Mouse (Mus musculus): Measurements from ENCODE around the gene Eif3d. TPM values are rescaled to one million over a fixed set of nuclear protein-coding genes. Genes with fewer than 3 reads are reported as not detected.

Gene Eif3d
- polyA plus RNA-seq, 1 experiment from 2014 or later = 167 TPM

DNA sequence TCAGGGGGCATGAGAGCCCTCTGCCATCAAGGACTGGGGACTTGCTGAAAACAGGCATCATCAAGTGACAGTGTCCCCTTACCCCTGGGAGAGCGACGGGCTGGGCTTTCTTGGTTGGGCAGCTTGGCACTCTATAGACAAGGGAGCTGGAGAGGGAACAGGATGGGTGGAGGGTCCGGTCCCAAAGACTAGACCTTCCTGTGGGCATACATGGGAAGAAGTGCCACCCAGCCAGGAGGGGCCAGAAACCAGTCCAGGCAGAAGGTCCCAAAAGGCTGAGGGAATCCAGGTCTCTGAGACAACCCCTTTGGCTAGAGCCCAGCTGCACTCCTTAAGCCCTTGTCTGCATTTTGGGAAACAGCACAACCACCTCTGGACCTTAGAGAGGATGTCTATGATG, 56.1 kb downstream of the Eif3d start:
- Histone ChIP-seq H3K27ac (no peak overlapping the region), H3K9me3 (ENCODE audit: control insufficient read depth, low read length) (no peaks in the 10 kb centered on the region), H3K36me3 (replicated peaks; ENCODE audit: control insufficient read depth, insufficient read depth) (peaks cover 42% of the 10 kb centered on the region), H3K4me3 (replicated peaks; ENCODE audit: low read length) (no peak overlapping the region), H3K27me3 (ENCODE audit: control insufficient read depth, insufficient read depth, low read length) (no peaks in the 10 kb centered on the region), H3K4me1 (replicated peaks; ENCODE audit: control insufficient read depth, insufficient read depth, low read length) (no peaks in the 10 kb centered on the region), H3K4me2 (replicated peaks) (no peak overlapping the region), H3K9ac (no peak overlapping the region)
- DNase-seq (ENCODE audit: low spot score) (no peak), ATAC-seq (ENCODE audit: low FRiP score) (no peak)
- 97% methylated on average over 3 of the region's 3 CpGs for WGBS

GRCm38 (mm10) chr15:77913054-77913453, 57.6 kb downstream of the Eif3d start:
- H3K36me3 ChIP-seq (replicated peaks; ENCODE audit: control insufficient read depth, insufficient read depth) = peaks cover 27% of the 10 kb centered on the region
- no peak for ATAC-seq (ENCODE audit: low FRiP score)
- H3K27ac ChIP-seq = no peak overlapping the region
- H3K4me2 ChIP-seq (replicated peaks) = no peak overlapping the region
- H3K4me3 ChIP-seq (replicated peaks; ENCODE audit: low read length) = no peak overlapping the region
- WGBS = 92% methylated on average over 8 of the region's 8 CpGs
- H3K27me3 ChIP-seq (ENCODE audit: control insufficient read depth, insufficient read depth, low read length) = no peaks in the 10 kb centered on the region
- H3K9ac ChIP-seq = no peak overlapping the region
- no peaks in the 10 kb centered on the region for H3K9me3 ChIP-seq (ENCODE audit: control insufficient read depth, low read length)
- no peaks in the 10 kb centered on the region for H3K4me1 ChIP-seq (replicated peaks; ENCODE audit: control insufficient read depth, insufficient read depth, low read length)
- DNase-seq (ENCODE audit: low spot score) = no peak

- Histone ChIP-seq H3K4me1 (replicated peaks; ENCODE audit: control insufficient read depth, insufficient read depth, low read length) (no peaks in the 10 kb centered on the region), H3K36me3 (replicated peaks; ENCODE audit: control insufficient read depth, insufficient read depth) (peaks cover 23% of the 10 kb centered on the region), H3K9ac (no peak overlapping the region), H3K27ac (no peak overlapping the region), H3K4me3 (replicated peaks; ENCODE audit: low read length) (no peak overlapping the region), H3K9me3 (ENCODE audit: control insufficient read depth, low read length) (no peaks in the 10 kb centered on the region), H3K27me3 (ENCODE audit: control insufficient read depth, insufficient read depth, low read length) (no peaks in the 10 kb centered on the region), H3K4me2 (replicated peaks) (no peak overlapping the region)
- DNase-seq (ENCODE audit: low spot score) = no peak
- WGBS = 65% methylated on average over 7 of the region's 7 CpGs
- ATAC-seq (ENCODE audit: low FRiP score) = no peak
Measured at GRCm38 (mm10) chr15:77912585-77912984, 58.0 kb downstream of the Eif3d start.

DNA sequence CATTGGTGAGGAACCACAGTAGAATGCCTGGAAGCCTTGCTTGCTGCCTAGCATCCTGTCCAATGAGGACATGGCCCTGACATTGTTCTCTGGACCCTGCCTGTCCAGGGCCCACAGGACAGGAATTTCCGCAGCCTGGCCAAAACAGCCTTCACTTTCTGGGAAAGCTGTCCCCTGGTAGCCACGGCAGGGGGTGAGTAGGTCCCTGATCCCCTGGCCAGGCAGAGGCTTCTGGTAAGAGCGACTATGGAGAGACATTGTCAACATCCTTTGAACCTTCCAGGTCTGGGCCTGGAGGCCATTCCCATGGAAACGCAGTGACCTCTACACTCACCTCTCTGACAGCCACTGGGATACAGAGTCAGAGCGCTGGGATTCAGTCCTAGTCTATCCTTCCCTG, 58.6 kb downstream of the Eif3d start:
- Histone ChIP-seq H3K4me2 (replicated peaks) (no peak overlapping the region), H3K27me3 (ENCODE audit: control insufficient read depth, insufficient read depth, low read length) (no peaks in the 10 kb centered on the region), H3K4me3 (replicated peaks; ENCODE audit: low read length) (no peak overlapping the region), H3K9ac (no peak overlapping the region), H3K36me3 (replicated peaks; ENCODE audit: control insufficient read depth, insufficient read depth) (peaks cover 22% of the 10 kb centered on the region), H3K9me3 (ENCODE audit: control insufficient read depth, low read length) (no peaks in the 10 kb centered on the region), H3K27ac (no peak overlapping the region), H3K4me1 (replicated peaks; ENCODE audit: control insufficient read depth, insufficient read depth, low read length) (no peaks in the 10 kb centered on the region)
- no peak for DNase-seq (ENCODE audit: low spot score)
- ATAC-seq (ENCODE audit: low FRiP score) = no peak
- WGBS = 54% methylated on average over 5 of the region's 5 CpGs

- Histone ChIP-seq H3K9me3 (ENCODE audit: control insufficient read depth, low read length) (no peaks in the 10 kb centered on the region), H3K36me3 (replicated peaks; ENCODE audit: control insufficient read depth, insufficient read depth) (peaks cover 17% of the 10 kb centered on the region), H3K9ac (no peak overlapping the region), H3K27ac (no peak overlapping the region), H3K27me3 (ENCODE audit: control insufficient read depth, insufficient read depth, low read length) (no peaks in the 10 kb centered on the region), H3K4me2 (replicated peaks) (no peak overlapping the region), H3K4me1 (replicated peaks; ENCODE audit: control insufficient read depth, insufficient read depth, low read length) (no peaks in the 10 kb centered on the region), H3K4me3 (replicated peaks; ENCODE audit: low read length) (no peak overlapping the region)
- no peak for ATAC-seq (ENCODE audit: low FRiP score)
- DNase-seq (ENCODE audit: low spot score) = no peak
- WGBS = 27% methylated on average over 2 of the region's 2 CpGs
Measured at GRCm38 (mm10) chr15:77911065-77911464, 59.5 kb downstream of the Eif3d start.

Other genes starting within 250 kb of the Eif3d start
- 0.19 TPM in 1 of 2 replicates, not detected in the other for gene Apol9b, start 241.8 kb downstream of the Eif3d start, polyA plus RNA-seq (2014; fragmentation: Nextera tagmentation; extraction: Ambion mirVana)
- not detected in 2 replicates for gene Apol8, start 213.8 kb downstream of the Eif3d start, polyA plus RNA-seq (2014; fragmentation: Nextera tagmentation; extraction: Ambion mirVana)
- 14.4 and 14.6 TPM in 2 replicates for gene Myh9, start 128.6 kb downstream of the Eif3d start, polyA plus RNA-seq (2014; fragmentation: Nextera tagmentation; extraction: Ambion mirVana)
- 207 and 216 TPM in 2 replicates for gene Txn2, start 41.8 kb downstream of the Eif3d start, polyA plus RNA-seq (2014; fragmentation: Nextera tagmentation; extraction: Ambion mirVana)
- 10.7 and 10.8 TPM in 2 replicates for gene Foxred2, start 14.1 kb downstream of the Eif3d start, polyA plus RNA-seq (2014; fragmentation: Nextera tagmentation; extraction: Ambion mirVana)
- 14.7 and 15.4 TPM in 2 replicates for gene Cacng2, start 149.2 kb upstream of the Eif3d start, polyA plus RNA-seq (2014; fragmentation: Nextera tagmentation; extraction: Ambion mirVana)
- 105 and 108 TPM in 2 replicates for gene Ift27, start 203.3 kb upstream of the Eif3d start, polyA plus RNA-seq (2014; fragmentation: Nextera tagmentation; extraction: Ambion mirVana)
- gene Pvalb, start 235.6 kb upstream of the Eif3d start, polyA plus RNA-seq (2014; fragmentation: Nextera tagmentation; extraction: Ambion mirVana) = 6.8 and 8.7 TPM in 2 replicates